Mouse (Mus musculus) CH12.LX (cell line): Measurements from ENCODE around the gene Src. TPM values are rescaled to one million over a fixed set of nuclear protein-coding genes. Genes with fewer than 3 reads are reported as not detected.

Experiments
- DNase-seq: peaks from one replicate; pipeline ENCODE4 v3.0.0-alpha.2; 2013; ENCODE audit errors: extremely low read depth
- H3K27ac ChIP-seq: 2 replicates; pipeline ENCODE4 v1.5.1; 2012; ENCODE audit warnings: low read depth, mild to moderate bottlenecking, control low read depth, moderate library complexity; ENCODE audit not compliant: insufficient read depth
- H3K27me3 ChIP-seq: replicated peaks from 2 replicates; pipeline ENCODE3; 2012; ENCODE audit warnings: inconsistent platforms
- H3K36me3 ChIP-seq, 2 experiments: replicated peaks in 1 of 2; 2 replicates each; pipeline versions ENCODE3 to v1.6.1; 2012; ENCODE audit warnings: inconsistent platforms in 1 of 2, low read length in 1 of 2, mild to moderate bottlenecking in 1 of 2, mixed read lengths in 1 of 2, moderate library complexity in 1 of 2; ENCODE audit not compliant: control insufficient read depth in 1 of 2, insufficient read depth in 1 of 2
- H3K4me1 ChIP-seq, 2 experiments: 2 replicates each; pipeline ENCODE4 v1.6.1; 2012; ENCODE audit warnings: inconsistent platforms in 1 of 2, moderate library complexity in 1 of 2; ENCODE audit not compliant: insufficient read depth in 2 of 2, control insufficient read depth in 1 of 2
- H3K4me2 ChIP-seq: 2 replicates; pipeline ENCODE4 v1.6.1; 2012; ENCODE audit warnings: low read depth, mild to moderate bottlenecking, control low read depth; ENCODE audit not compliant: poor library complexity, insufficient read depth, severe bottlenecking
- H3K4me3 ChIP-seq, 3 experiments: fragments of 150-350 bp in 1 of 3; sonication (generic) in 1 of 3; replicated peaks in 1 of 3; 2 replicates each; pipeline versions ENCODE3 to v1.5.1; 2011 to 2012; ENCODE audit warnings: low read depth in 2 of 3, low read length in 2 of 3, mild to moderate bottlenecking in 2 of 3, moderate library complexity in 2 of 3, control low read depth in 1 of 3, improper control_type of control experiment in 1 of 3, inconsistent platforms in 1 of 3, mixed read lengths in 1 of 3; ENCODE audit not compliant: poor library complexity in 1 of 3
- H3K79me2 ChIP-seq: replicated peaks from 2 replicates; pipeline ENCODE4 v1.6.1; 2012; ENCODE audit warnings: mild to moderate bottlenecking, moderate library complexity; ENCODE audit not compliant: control insufficient read depth, poor library complexity, insufficient read depth, severe bottlenecking; ENCODE audit errors: extremely low read depth
- H3K9ac ChIP-seq: 2 replicates; pipeline ENCODE4 v1.6.1; 2012; ENCODE audit warnings: low read depth, mild to moderate bottlenecking, control low read depth, moderate library complexity; ENCODE audit not compliant: insufficient read depth
- H3K9me3 ChIP-seq: replicated peaks from 2 replicates; pipeline ENCODE3; 2012; ENCODE audit warnings: low read length, inconsistent platforms, mixed read lengths
- CHD1 ChIP-seq: IDR thresholded peaks from 2 replicates; pipeline ENCODE4 v1.6.1; 2012; ENCODE audit warnings: low read depth, low read length, improper control_type of control experiment, inconsistent platforms
- CHD2 ChIP-seq: IDR thresholded peaks from 2 replicates; pipeline ENCODE4 v1.6.1; 2011; ENCODE audit warnings: low read length, improper control_type of control experiment
- ELF1 ChIP-seq: IDR thresholded peaks from 2 replicates; pipeline ENCODE4 v1.6.1; 2014; ENCODE audit warnings: low read depth, mild to moderate bottlenecking, inconsistent platforms, low read length, improper control_type of control experiment
- ETS1 ChIP-seq: conservative IDR thresholded peaks from 2 replicates; pipeline ENCODE4 v1.6.1; 2012; ENCODE audit warnings: low read depth, mild to moderate bottlenecking, inconsistent platforms, low read length, improper control_type of control experiment, moderate library complexity
- GABPA ChIP-seq: IDR thresholded peaks from 2 replicates; pipeline ENCODE4 v1.6.1; 2012; ENCODE audit warnings: low read depth, low read length, improper control_type of control experiment, inconsistent platforms; ENCODE audit not compliant: insufficient replicate concordance
- MAFK ChIP-seq: IDR thresholded peaks from 2 replicates; pipeline ENCODE4 v1.6.1; 2011; ENCODE audit warnings: low read length, improper control_type of control experiment; ENCODE audit not compliant: insufficient replicate concordance
- MAX ChIP-seq: IDR thresholded peaks from 2 replicates; pipeline ENCODE4 v1.6.1; 2011; ENCODE audit warnings: low read length, improper control_type of control experiment
- MAZ ChIP-seq: IDR thresholded peaks from 2 replicates; pipeline ENCODE4 v1.6.1; 2012; ENCODE audit warnings: low read depth, mild to moderate bottlenecking, inconsistent platforms, low read length, improper control_type of control experiment, moderate library complexity
- POLR2A ChIP-seq: IDR thresholded peaks from 2 replicates; pipeline ENCODE4 v1.6.1; 2011; ENCODE audit warnings: low read depth, mild to moderate bottlenecking, improper control_type of control experiment, low read length
- POLR2AphosphoS2 ChIP-seq: IDR thresholded peaks from 2 replicates; pipeline ENCODE4 v1.6.1; 2011; ENCODE audit warnings: low read depth, low read length, improper control_type of control experiment
- SMC3 ChIP-seq: IDR thresholded peaks from 2 replicates; pipeline ENCODE4 v1.6.1; 2011; ENCODE audit warnings: low read depth, low read length, improper control_type of control experiment
- TCF12 ChIP-seq: IDR thresholded peaks from 2 replicates; pipeline ENCODE4 v1.6.1; 2014; ENCODE audit warnings: low read depth, mild to moderate bottlenecking, inconsistent platforms, low read length, improper control_type of control experiment
- USF1 ChIP-seq: IDR thresholded peaks from 2 replicates; pipeline ENCODE4 v1.6.1; 2014; ENCODE audit warnings: low read depth, mild to moderate bottlenecking, inconsistent platforms, low read length, improper control_type of control experiment
- USF2 ChIP-seq: conservative IDR thresholded peaks from 2 replicates; pipeline ENCODE4 v1.6.1; 2011; ENCODE audit warnings: low read depth, low read length, improper control_type of control experiment
- ZC3H11A ChIP-seq: IDR thresholded peaks from 2 replicates; pipeline ENCODE4 v1.6.1; 2012; ENCODE audit warnings: low read depth, mild to moderate bottlenecking, inconsistent platforms, low read length, improper control_type of control experiment
- ZNF384 ChIP-seq: IDR thresholded peaks from 2 replicates; pipeline ENCODE4 v1.6.1; 2012; ENCODE audit warnings: low read depth, low read length, improper control_type of control experiment, inconsistent platforms
- dilution Hi-C: fragments of 300-500 bp; cut with MboI; formaldehyde crosslinking; loops from 2 replicates; pipeline ENCODE4 v1.14.3; 2020; ENCODE audit warnings: low sequenced_read_pairs; ENCODE audit not compliant: extremely low pct_unique_long_range_greater_than_20kb, extremely low pct_ligation_motif_present
- in situ Hi-C: fragments of 300-500 bp; cut with MboI; formaldehyde crosslinking; loops from 3 replicates; pipeline ENCODE4 v1.14.3; 2019; ENCODE audit warnings: low sequenced_read_pairs, low pct_ligation_motif_present, low pct_unique_long_range_greater_than_20kb, mixed read lengths
- polyA plus RNA-seq: library from polyadenylated mRNA; unstranded; fragments of >175 nt; gene quantifications from 2 replicates; pipeline ENCODE4 v1.2.1, GENCODE M21; 2012; ENCODE audit warnings: low read depth; ENCODE audit not compliant: insufficient read length
- total RNA-seq, 2 experiments: library from RNA; depleted of rRNA; stranded (reverse); fragments of 300-350 nt in 1 of 2; fragments of >200 nt in 1 of 2; gene quantifications; 2 replicates each; pipeline ENCODE4 v1.2.3; 2012 to 2014

Src gene
- total and polyA plus RNA-seq, 3 experiments = 0.20 to 0.37 (median 0.25) TPM

DNA sequence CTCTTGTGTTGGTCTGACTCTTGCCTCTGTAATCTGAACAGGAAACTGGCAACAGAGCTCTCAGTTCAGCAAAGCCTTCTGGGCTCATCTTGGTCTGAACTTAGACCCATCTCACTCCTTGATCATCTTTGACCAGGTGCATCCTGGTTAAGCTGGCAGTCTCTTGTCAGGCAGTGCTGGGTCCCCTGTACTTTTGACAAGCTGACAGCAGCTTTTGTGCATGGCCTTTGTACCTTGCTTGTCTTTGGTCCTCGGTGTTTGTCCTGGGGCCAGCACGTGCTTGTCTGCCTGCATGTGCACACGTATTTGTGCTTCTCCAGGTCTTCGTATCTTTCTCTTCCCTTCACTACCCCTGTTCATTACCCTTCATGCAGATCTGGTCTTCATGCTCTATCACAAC, 91.8 kb downstream of the Src start:
- dilution Hi-C loops = no loop called here

DNA sequence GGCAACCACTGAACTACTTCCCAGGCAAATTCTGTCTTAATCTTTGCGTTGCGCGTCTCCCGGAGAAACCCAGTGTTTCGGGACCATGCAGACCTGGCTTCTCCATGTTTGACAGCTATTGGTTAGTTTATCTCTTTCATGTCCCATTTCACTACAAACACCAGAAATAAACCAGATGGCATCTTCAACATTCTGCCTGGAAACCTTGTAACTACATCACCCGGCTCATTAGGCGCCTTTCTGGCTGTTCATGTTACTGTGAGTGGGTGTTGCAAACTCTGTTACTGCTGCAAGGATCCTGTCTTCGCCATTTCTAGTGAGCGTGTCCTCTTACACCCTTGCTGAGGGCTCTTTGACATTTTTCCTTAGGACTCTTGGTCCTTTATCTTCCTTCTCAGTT, 94.6 kb downstream of the Src start:
- Histone ChIP-seq H3K27ac (no peak overlapping the region), H3K4me3 (no peak overlapping the region), H3K4me2 (no peak overlapping the region), H3K9ac (no peak overlapping the region), H3K36me3 (no peaks in the 10 kb centered on the region), H3K27me3 (peaks cover 96% of the 10 kb centered on the region), H3K4me1 (no peaks in the 10 kb centered on the region), H3K79me2 (no peaks in the 10 kb centered on the region), H3K9me3 (no peaks in the 10 kb centered on the region)
- dilution Hi-C loops (no loop called here), in situ Hi-C loops (no loop called here)
- no peak for TF ChIP-seq ELF1
- no peak for TF ChIP-seq MAZ
- no peak for TF ChIP-seq MAX
- no peak for TF ChIP-seq MAFK
- TF ChIP-seq CHD2 = no peak
- no peak for TF ChIP-seq CHD1
- TF ChIP-seq POLR2A = no peak
- no peak for TF ChIP-seq ZNF384
- TF ChIP-seq GABPA = no peak
- TF ChIP-seq USF1 = no peak
- TF ChIP-seq ETS1 = no peak
- no peak for TF ChIP-seq SMC3
- DNase-seq = no peak

More for the DNA sequence above, 91.8 kb downstream of the Src start:
- Histone ChIP-seq H3K36me3 (no peaks in the 10 kb centered on the region), H3K9me3 (no peaks in the 10 kb centered on the region), H3K4me1 (no peaks in the 10 kb centered on the region), H3K4me3 (no peak overlapping the region), H3K27ac (no peak overlapping the region), H3K9ac (no peak overlapping the region), H3K4me2 (no peak overlapping the region), H3K79me2 (no peaks in the 10 kb centered on the region), H3K27me3 (peaks cover 98% of the 10 kb centered on the region)
- in situ Hi-C loops = no loop called here
- TF ChIP-seq USF2 (no peak), TCF12 (no peak), POLR2AphosphoS2 (no peak), USF1 (no peak), CHD2 (no peak), ZC3H11A (no peak)
- DNase-seq = no peak
